Mouse (Mus musculus) midbrain, postnatal 0 days (tissue): ENCODE data around the gene Ccdc7a. TPM values are rescaled to one million over a fixed set of nuclear protein-coding genes. Genes with fewer than 3 reads are reported as not detected.
A peak's percentile ranks its signal among the peaks of the same experiment; 100 is the strongest.

Experiments
- ATAC-seq: fragments of 200-750 bp; cut with Nextera tagmentation; 2 replicates; pipeline ENCODE4 v1.8.0; 2017; ENCODE audit warnings: moderate number of reproducible peaks, mild to moderate bottlenecking, moderate TSS enrichment, moderate library complexity; ENCODE audit not compliant: low FRiP score
- DNase-seq: peaks from one replicate; pipeline ENCODE4 v3.0.0-alpha.2; 2015; ENCODE audit warnings: low spot score
- H3K27ac ChIP-seq: fragments of 300-500 bp; sonication (generic); 2 replicates; pipeline ENCODE4 v1.5.1; 2014; ENCODE audit warnings: low read depth, mild to moderate bottlenecking, low read length, mixed read lengths
- H3K27me3 ChIP-seq: fragments of 300-500 bp; sonication (generic); 2 replicates; pipeline ENCODE4 v1.6.1; 2014; ENCODE audit warnings: low read length, control low read depth, mixed read lengths; ENCODE audit not compliant: insufficient read depth
- H3K36me3 ChIP-seq: fragments of 300-500 bp; sonication (generic); 2 replicates; pipeline ENCODE4 v1.6.1; 2014; ENCODE audit warnings: low read length, control low read depth, mixed read lengths; ENCODE audit not compliant: insufficient read depth
- H3K4me1 ChIP-seq: fragments of 300-500 bp; sonication (generic); 2 replicates; pipeline ENCODE4 v1.6.1; 2014; ENCODE audit warnings: mild to moderate bottlenecking, control low read depth, antibody characterized with exemption, low read length, mixed read lengths; ENCODE audit not compliant: insufficient read depth
- H3K4me2 ChIP-seq: fragments of 300-500 bp; sonication (generic); 2 replicates; pipeline ENCODE4 v1.6.1; 2014; ENCODE audit warnings: low read depth, mild to moderate bottlenecking, low read length, mixed read lengths; ENCODE audit not compliant: poor library complexity, severe bottlenecking
- H3K4me3 ChIP-seq: fragments of 300-500 bp; sonication (generic); 2 replicates; pipeline ENCODE4 v1.5.1; 2014; ENCODE audit warnings: low read depth, mild to moderate bottlenecking, low read length, moderate library complexity
- H3K9ac ChIP-seq: fragments of 300-500 bp; sonication (generic); replicated peaks from 2 replicates; pipeline ENCODE4 v1.6.1; 2014; ENCODE audit warnings: mild to moderate bottlenecking, low read length, moderate library complexity, mixed read lengths; ENCODE audit not compliant: poor library complexity, severe bottlenecking
- H3K9me3 ChIP-seq: fragments of 300-500 bp; sonication (generic); 2 replicates; pipeline ENCODE4 v1.6.1; 2016; ENCODE audit warnings: low read length, control low read depth
- CTCF ChIP-seq: IDR thresholded peaks from 2 replicates; pipeline ENCODE4 v1.5.1; 2016; ENCODE audit warnings: antibody characterized with exemption, mild to moderate bottlenecking
- WGBS: fragments of 180-500 bp; shearing (Covaris S2); extraction: QIAGEN DNeasy Blood & Tissue Kit; methylation state at CpG from one replicate; pipeline ENCODE4 v1.1.7; 2014; 5-methylcytosine and 5-hydroxymethylcytosine counted together
- polyA plus RNA-seq: library from polyadenylated mRNA; unstranded; fragments of >200 nt; fragmentation: Nextera tagmentation; extraction: Ambion mirVana; gene quantifications from 2 replicates; pipeline ENCODE4 v1.2.1, GENCODE M21; 2015
- total RNA-seq: library from RNA; depleted of rRNA; stranded (reverse); fragments of >200 nt; gene quantifications from 2 replicates; pipeline ENCODE4 v1.2.3, GENCODE M21; 2014

Gene Ccdc7a
- total and polyA plus RNA-seq, 2 experiments from 2014 or later: 0.07 TPM; not detected in 1

GRCm38 (mm10) chr8:128882719-128883118, 182.6 kb downstream of the Ccdc7a start:
- no peak overlapping the region for H3K4me2 ChIP-seq
- no peaks in the 10 kb centered on the region for H3K36me3 ChIP-seq
- H3K27ac ChIP-seq: no peak overlapping the region
- H3K9me3 ChIP-seq: no peaks in the 10 kb centered on the region
- DNase-seq: peak; percentile 22
- WGBS: 56% methylated on average over 3 of the region's 3 CpGs
- H3K9ac ChIP-seq: no peak overlapping the region
- no peak for TF ChIP-seq CTCF
- H3K4me3 ChIP-seq: no peak overlapping the region
- H3K27me3 ChIP-seq: no peaks in the 10 kb centered on the region
- ATAC-seq: no peak
- no peaks in the 10 kb centered on the region for H3K4me1 ChIP-seq

GRCm38 (mm10) chr8:128843749-128844148, 221.6 kb downstream of the Ccdc7a start:
- no peak for DNase-seq
- no peaks in the 10 kb centered on the region for H3K9me3 ChIP-seq
- ATAC-seq: no peak
- no peak for TF ChIP-seq CTCF
- no peaks in the 10 kb centered on the region for H3K36me3 ChIP-seq
- no peak overlapping the region for H3K4me2 ChIP-seq
- 69% methylated on average over 5 of the region's 5 CpGs for WGBS
- no peaks in the 10 kb centered on the region for H3K27me3 ChIP-seq
- no peak overlapping the region for H3K27ac ChIP-seq
- H3K9ac ChIP-seq: no peak overlapping the region
- H3K4me3 ChIP-seq: no peak overlapping the region
- H3K4me1 ChIP-seq: no peaks in the 10 kb centered on the region

GRCm38 (mm10) chr8:128812521-128812920, 252.8 kb downstream of the Ccdc7a start:
- no peak overlapping the region for H3K4me3 ChIP-seq
- H3K9me3 ChIP-seq: no peaks in the 10 kb centered on the region
- no peak overlapping the region for H3K4me2 ChIP-seq
- no peaks in the 10 kb centered on the region for H3K4me1 ChIP-seq
- no peak for DNase-seq
- ATAC-seq: no peak
- H3K27ac ChIP-seq: no peak overlapping the region
- WGBS: 86% methylated on average over 4 of the region's 4 CpGs
- no peak overlapping the region for H3K9ac ChIP-seq
- H3K36me3 ChIP-seq: no peaks in the 10 kb centered on the region
- H3K27me3 ChIP-seq: no peaks in the 10 kb centered on the region
- TF ChIP-seq CTCF: no peak

GRCm38 (mm10) chr8:128798594-128798993, 266.7 kb downstream of the Ccdc7a start, which contains the start of gene Gm3952:
Gm3952 (minus strand) TSS chr8:128798694.
- WGBS: 82% methylated on average over 1 of the region's 1 CpGs
- H3K9me3 ChIP-seq: no peaks in the 10 kb centered on the region
- no peak for TF ChIP-seq CTCF

GRCm38 (mm10) chr8:128735692-128736091, 329.6 kb downstream of the Ccdc7a start:
- Histone ChIP-seq H3K9me3 (no peaks in the 10 kb centered on the region), H3K4me1 (no peaks in the 10 kb centered on the region), H3K27me3 (no peaks in the 10 kb centered on the region), H3K27ac (no peak overlapping the region), H3K4me3 (no peak overlapping the region), H3K36me3 (peaks cover 12% of the 10 kb centered on the region; the same call in 1 of the 2 replicates), H3K4me2 (no peak overlapping the region), H3K9ac (no peak overlapping the region)
- TF ChIP-seq CTCF: no peak
- 96% methylated on average over 3 of the region's 3 CpGs for WGBS
- DNase-seq: no peak
- ATAC-seq: no peak

More at GRCm38 (mm10) chr8:128798594-128798993, 266.7 kb downstream of the Ccdc7a start, which contains the start of gene Gm3952:
- Histone ChIP-seq H3K27ac (no peak within 1 kb of the TSS), H3K4me2 (no peak within 1 kb of the TSS), H3K4me3 (no peak within 1 kb of the TSS), H3K36me3 (no peaks in the 10 kb centered on the region), H3K4me1 (no peaks in the 10 kb centered on the region), H3K9ac (no peak within 1 kb of the TSS), H3K27me3 (no peaks in the 10 kb centered on the region)
- ATAC-seq (no peak), DNase-seq (no peak)

- no peaks in the 10 kb centered on the region for H3K9me3 ChIP-seq
- DNase-seq (no peak), ATAC-seq (no peak)
- 94% methylated on average over 3 of the region's 3 CpGs for WGBS
- no peak for TF ChIP-seq CTCF
- no peak overlapping the region for H3K4me2 ChIP-seq
- no peaks in the 10 kb centered on the region for H3K4me1 ChIP-seq
- no peak overlapping the region for H3K4me3 ChIP-seq
- H3K27me3 ChIP-seq: no peaks in the 10 kb centered on the region
- no peak overlapping the region for H3K27ac ChIP-seq
- peaks cover 14% of the 10 kb centered on the region; the same call in 1 of the 2 replicates for H3K36me3 ChIP-seq
- no peak overlapping the region for H3K9ac ChIP-seq
Observed at GRCm38 (mm10) chr8:128734118-128734517, 331.2 kb downstream of the Ccdc7a start.
